Mouse (Mus musculus): ENCODE data around the gene Zfp593. TPM values are rescaled to one million over a fixed set of nuclear protein-coding genes. Genes with fewer than 3 reads are reported as not detected.
"Not testable (repeated sequence)": the region's sequence is repeated elsewhere in the genome, so short reads cannot be mapped to it uniquely, and the experiment has no call there.

The Zfp593 gene
- total and polyA plus RNA-seq, 2 experiments from 2014 or later: 10.2 to 11.0 TPM

- H3K4me1 ChIP-seq (ENCODE audit: insufficient read depth, low read length): peaks cover 8% of the 10 kb centered on the region; the same call in 1 of the 2 replicates
- H3K9me3 ChIP-seq (ENCODE audit: low read length): no peaks in the 10 kb centered on the region
- peak overlapping the region; percentile 98 for H3K9ac ChIP-seq (replicated peaks; ENCODE audit: low read length)
- peak overlapping the region; percentile 100 for H3K27ac ChIP-seq
- H3K4me3 ChIP-seq (ENCODE audit: low read length): peak overlapping the region; percentile 99
- H3K27me3 ChIP-seq (ENCODE audit: insufficient read depth, low read length): no peaks in the 10 kb centered on the region
- H3K4me2 ChIP-seq (ENCODE audit: low read depth, low read length): peak overlapping the region; percentile 93
- ATAC-seq (peak; percentile 95), DNase-seq (ENCODE audit: low spot score) (peak; percentile 98)
- TF ChIP-seq CTCF (IDR thresholded peaks at IDR 0.05; ENCODE audit: low read depth): no peak; the same call in 1 of the 2 replicates
- whole genome bisulfite sequencing: 2% methylated on average over 52 of the region's 59 CpGs
- H3K36me3 ChIP-seq (ENCODE audit: insufficient read depth, low read length): peaks cover 18% of the 10 kb centered on the region
Measured at GRCm38 (mm10) chr4:134287168-134287564, 41.8 kb upstream of the Zfp593 start.

- ATAC-seq: no peak; the same call in none of the 2 replicates
- whole genome bisulfite sequencing: 2% methylated on average over 59 of the region's 59 CpGs
- H3K36me3 ChIP-seq (ENCODE audit: insufficient read depth, low read length): peaks cover 24% of the 10 kb centered on the region
Measured at GRCm38 (mm10) chr4:134286226-134287167, 41.1 kb upstream of the Zfp593 start.

GRCm38 (mm10) chr4:134284942-134285341 lies 39.5 kb upstream of the Zfp593 start:
- 94% methylated on average over 2 of the region's 2 CpGs for WGBS
- Histone ChIP-seq H3K4me3 (ENCODE audit: low read length) (no peak overlapping the region), H3K4me1 (ENCODE audit: insufficient read depth, low read length) (peaks cover 8% of the 10 kb centered on the region; the same call in 1 of the 2 replicates), H3K27ac (no peak overlapping the region), H3K4me2 (ENCODE audit: low read depth, low read length) (no peak overlapping the region), H3K36me3 (ENCODE audit: insufficient read depth, low read length) (peaks cover 24% of the 10 kb centered on the region), H3K27me3 (ENCODE audit: insufficient read depth, low read length) (no peaks in the 10 kb centered on the region), H3K9me3 (ENCODE audit: low read length) (no peaks in the 10 kb centered on the region), H3K9ac (replicated peaks; ENCODE audit: low read length) (no peak overlapping the region)
- ATAC-seq: no peak
- DNase-seq (ENCODE audit: low spot score): no peak
- no peak for TF ChIP-seq CTCF (IDR thresholded peaks at IDR 0.05; ENCODE audit: low read depth)

More at GRCm38 (mm10) chr4:134286226-134287167, 41.1 kb upstream of the Zfp593 start:
- Histone ChIP-seq H3K4me2 (ENCODE audit: low read depth, low read length) (peak overlapping the region; percentile 93), H3K27ac (peak overlapping the region; percentile 100), H3K27me3 (ENCODE audit: insufficient read depth, low read length) (no peaks in the 10 kb centered on the region), H3K9ac (replicated peaks; ENCODE audit: low read length) (peak overlapping the region; percentile 98), H3K9me3 (ENCODE audit: low read length) (no peaks in the 10 kb centered on the region), H3K4me1 (ENCODE audit: insufficient read depth, low read length) (peaks cover 8% of the 10 kb centered on the region; the same call in 1 of the 2 replicates), H3K4me3 (ENCODE audit: low read length) (peak overlapping the region; percentile 99)
- DNase-seq (ENCODE audit: low spot score): peak; percentile 42
- TF ChIP-seq CTCF (IDR thresholded peaks at IDR 0.05; ENCODE audit: low read depth): no peak

GRCm38 (mm10) chr4:134273417-134274345 lies 28.3 kb upstream of the Zfp593 start:
- no peak for TF ChIP-seq CTCF (IDR thresholded peaks at IDR 0.05; ENCODE audit: low read depth)
- DNase-seq (ENCODE audit: low spot score) (peak; percentile 34), ATAC-seq (no peak)
- Histone ChIP-seq H3K9ac (replicated peaks; ENCODE audit: low read length) (no peak overlapping the region), H3K4me1 (ENCODE audit: insufficient read depth, low read length) (no peaks in the 10 kb centered on the region), H3K36me3 (ENCODE audit: insufficient read depth, low read length) (peaks cover 18% of the 10 kb centered on the region), H3K27me3 (ENCODE audit: insufficient read depth, low read length) (no peaks in the 10 kb centered on the region), H3K4me2 (ENCODE audit: low read depth, low read length) (0 out of 2 replicates have a peak overlapping the region, but pooled peaks have one; percentile 5), H3K27ac (no peak overlapping the region), H3K4me3 (ENCODE audit: low read length) (no peak overlapping the region), H3K9me3 (ENCODE audit: low read length) (no peaks in the 10 kb centered on the region)
- 10% methylated on average over 14 of the region's 14 CpGs for WGBS

GRCm38 (mm10) chr4:134272731-134273416 lies 27.5 kb upstream of the Zfp593 start:
- no peak for ATAC-seq
- Histone ChIP-seq H3K9ac (replicated peaks; ENCODE audit: low read length) (no peak overlapping the region), H3K4me2 (ENCODE audit: low read depth, low read length) (0 out of 2 replicates have a peak overlapping the region, but pooled peaks have one; percentile 5), H3K36me3 (ENCODE audit: insufficient read depth, low read length) (peaks cover 12% of the 10 kb centered on the region), H3K9me3 (ENCODE audit: low read length) (no peaks in the 10 kb centered on the region), H3K27me3 (ENCODE audit: insufficient read depth, low read length) (no peaks in the 10 kb centered on the region), H3K4me1 (ENCODE audit: insufficient read depth, low read length) (no peaks in the 10 kb centered on the region), H3K27ac (no peak overlapping the region), H3K4me3 (ENCODE audit: low read length) (no peak overlapping the region)
- 36% methylated on average over 12 of the region's 13 CpGs for WGBS
- no peak for TF ChIP-seq CTCF (IDR thresholded peaks at IDR 0.05; ENCODE audit: low read depth)
- DNase-seq (ENCODE audit: low spot score): no peak

- peaks cover 4% of the 10 kb centered on the region for H3K36me3 ChIP-seq (ENCODE audit: insufficient read depth, low read length)
- H3K4me1 ChIP-seq (ENCODE audit: insufficient read depth, low read length): no peaks in the 10 kb centered on the region
- no peaks in the 10 kb centered on the region for H3K9me3 ChIP-seq (ENCODE audit: low read length)
- H3K4me3 ChIP-seq (ENCODE audit: low read length): no peak overlapping the region
- no peak for TF ChIP-seq CTCF (IDR thresholded peaks at IDR 0.05; ENCODE audit: low read depth)
- no peak overlapping the region for H3K27ac ChIP-seq
- no peak overlapping the region for H3K9ac ChIP-seq (replicated peaks; ENCODE audit: low read length)
- no peak overlapping the region for H3K4me2 ChIP-seq (ENCODE audit: low read depth, low read length)
- no peaks in the 10 kb centered on the region for H3K27me3 ChIP-seq (ENCODE audit: insufficient read depth, low read length)
- ATAC-seq (no peak), DNase-seq (ENCODE audit: low spot score) (no peak)
- WGBS: 83% methylated on average over 7 of the region's 7 CpGs
Measured at GRCm38 (mm10) chr4:134271979-134272378, 26.6 kb upstream of the Zfp593 start.

GRCm38 (mm10) chr4:134269622-134270021 lies 24.2 kb upstream of the Zfp593 start:
- ATAC-seq; H3K27ac ChIP-seq; H3K4me3 ChIP-seq (ENCODE audit: low read length); H3K36me3 ChIP-seq (ENCODE audit: insufficient read depth, low read length); H3K27me3 ChIP-seq (ENCODE audit: insufficient read depth, low read length); DNase-seq (ENCODE audit: low spot score); H3K9me3 ChIP-seq (ENCODE audit: low read length); H3K4me1 ChIP-seq (ENCODE audit: insufficient read depth, low read length); H3K4me2 ChIP-seq (ENCODE audit: low read depth, low read length); H3K9ac ChIP-seq (replicated peaks; ENCODE audit: low read length): not testable (repeated sequence)
